Mouse (Mus musculus): ENCODE measurements around the gene AC134908.4. TPM values are rescaled to one million over a fixed set of nuclear protein-coding genes. Genes with fewer than 3 reads are reported as not detected.
"Not testable (repeated sequence)": the region's sequence is repeated elsewhere in the genome, so short reads cannot be mapped to it uniquely, and the experiment has no call there.

AC134908.4 gene
- total and polyA plus RNA-seq, 3 experiments: 1.2 TPM; not detected in 2

- DNase-seq: no peak
These were observed 20.0 kb downstream of the AC134908.4 start for GRCm38 (mm10) chr17:25775318-25776062.

GRCm38 (mm10) chr17:25773549-25774120, 21.8 kb downstream of the AC134908.4 start, which contains the start of gene Narfl:
Gene Narfl, plus strand, starts transcription at chr17:25773776.
- DNase-seq: peak; percentile 97

- DNase-seq: no peak
These were observed 26.1 kb downstream of the AC134908.4 start for GRCm38 (mm10) chr17:25769331-25769730.

GRCm38 (mm10) chr17:25765886-25766285, 29.6 kb downstream of the AC134908.4 start:
- DNase-seq: no peak

GRCm38 (mm10) chr17:25762591-25762990, 32.9 kb downstream of the AC134908.4 start:
- DNase-seq: no peak

- no peak for DNase-seq
These were observed 33.9 kb downstream of the AC134908.4 start for GRCm38 (mm10) chr17:25761561-25761970.

DNA sequence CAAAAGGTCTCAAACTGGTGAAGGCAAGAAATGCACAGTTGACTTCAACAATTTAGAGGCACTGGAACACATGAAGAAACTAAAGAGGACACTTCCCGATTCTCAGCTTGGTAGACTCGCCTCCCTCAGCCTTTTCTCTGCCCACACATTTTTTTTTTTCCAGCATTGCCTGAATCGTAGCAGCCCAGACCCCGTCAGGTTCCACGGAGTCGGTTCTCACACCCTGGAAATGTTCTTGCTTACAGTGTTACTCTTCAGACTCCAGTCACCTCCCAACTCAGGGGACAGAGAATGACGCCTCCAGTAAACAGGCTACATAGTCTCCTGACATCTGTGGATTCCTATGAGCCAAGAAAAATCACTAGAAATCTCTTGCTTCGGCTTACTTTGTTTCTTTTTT, 35.3 kb downstream of the AC134908.4 start:
- DNase-seq: no peak

- no peak for DNase-seq
These were observed 37.8 kb downstream of the AC134908.4 start for GRCm38 (mm10) chr17:25757691-25758090.

DNA sequence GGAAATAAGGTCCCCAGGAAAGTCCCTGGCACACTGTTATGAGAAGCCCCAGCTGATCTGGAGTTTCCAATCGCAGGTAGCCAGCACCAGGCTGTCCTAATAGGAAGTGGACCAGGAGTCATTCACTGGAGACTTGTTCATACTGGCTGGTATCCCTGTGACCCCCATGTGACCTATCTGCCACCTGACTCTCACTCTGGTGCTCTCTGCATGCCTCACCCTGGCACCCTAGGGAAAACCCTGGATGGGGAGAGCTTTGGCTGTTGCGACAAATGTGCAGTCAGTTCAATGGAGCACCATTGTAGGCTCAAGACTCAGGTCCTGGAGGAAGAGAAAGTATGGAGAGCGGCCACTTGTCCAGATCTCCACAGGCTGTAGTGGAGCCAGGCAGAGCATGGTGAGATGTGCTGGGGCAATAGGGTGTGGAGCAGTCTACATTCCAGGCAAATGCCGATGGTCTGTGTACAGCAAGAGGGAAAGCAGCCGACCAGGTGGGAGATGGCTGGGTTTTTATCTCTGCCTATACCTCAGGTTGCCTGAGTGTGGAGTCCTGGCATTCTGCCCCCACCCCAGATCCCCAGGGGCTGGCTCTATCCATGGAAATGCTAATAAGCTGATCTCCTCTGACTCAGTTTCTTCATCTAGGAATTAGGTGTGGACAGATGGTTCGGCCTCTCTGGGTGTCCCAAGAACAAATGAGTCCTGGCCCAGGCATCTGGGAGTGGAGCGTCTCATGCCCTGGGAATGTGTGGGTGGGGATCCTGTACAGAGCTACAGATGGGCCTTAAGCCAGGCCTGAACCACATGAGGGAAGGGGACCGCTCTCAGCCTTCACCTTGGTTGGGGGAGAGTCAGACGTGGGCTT, 38.8 kb downstream of the AC134908.4 start:
- DNase-seq: no peak

DNA sequence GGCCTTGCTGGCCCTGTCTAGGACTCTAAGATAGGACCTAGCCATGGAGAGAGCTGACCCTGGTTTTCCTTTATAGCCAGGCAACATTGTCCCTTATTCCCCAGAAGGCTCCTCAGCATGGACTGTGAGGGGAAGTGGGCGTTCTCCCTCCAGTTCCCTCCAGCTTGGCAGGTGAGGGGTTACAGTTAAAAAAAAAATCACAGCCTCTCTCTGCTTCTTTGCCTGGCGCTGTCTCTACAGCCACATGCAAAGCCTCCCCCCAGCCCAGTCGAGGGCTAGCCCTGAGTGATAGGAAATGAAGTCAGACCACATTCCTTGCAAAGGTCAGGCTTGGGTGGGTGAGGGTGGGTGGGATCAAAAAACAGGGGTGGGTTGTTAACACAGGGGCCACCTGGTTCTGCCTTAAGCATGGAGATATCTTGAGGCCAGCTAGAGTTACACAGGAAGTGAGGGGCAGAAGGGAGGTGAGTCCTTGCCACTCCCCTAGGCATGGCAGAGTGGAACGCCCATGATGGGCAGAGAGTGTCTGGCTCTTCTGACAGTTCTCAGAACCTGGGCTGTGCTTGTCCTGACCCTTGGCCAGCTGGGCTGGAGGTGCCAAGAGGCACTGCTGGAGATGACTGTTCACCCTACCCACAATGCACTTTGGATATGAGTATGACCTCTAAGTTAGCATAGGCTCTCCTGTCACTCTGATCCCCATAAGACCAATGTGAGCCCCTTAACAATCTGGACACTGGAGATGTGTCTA, 39.7 kb downstream of the AC134908.4 start:
- DNase-seq: no peak

DNA sequence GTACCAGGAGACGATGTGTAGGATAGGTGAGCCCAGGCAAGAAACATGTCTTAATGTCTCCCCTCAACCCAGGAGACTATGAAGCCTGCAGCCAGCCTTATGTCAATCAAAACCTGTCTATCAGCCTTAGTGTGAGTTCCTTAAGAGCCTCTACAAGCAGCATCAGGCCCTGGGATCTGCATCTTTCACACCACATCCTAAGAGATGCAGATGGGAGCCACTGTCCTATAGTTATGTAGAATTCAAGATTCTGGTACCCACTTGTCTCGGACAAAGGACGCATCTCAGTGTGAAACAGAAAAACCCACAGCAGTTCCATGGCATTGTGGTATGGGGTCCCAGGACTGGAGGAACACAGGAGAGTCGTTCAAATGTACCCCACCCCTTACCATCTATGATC, 40.4 kb downstream of the AC134908.4 start:
- DNase-seq: no peak

DNA sequence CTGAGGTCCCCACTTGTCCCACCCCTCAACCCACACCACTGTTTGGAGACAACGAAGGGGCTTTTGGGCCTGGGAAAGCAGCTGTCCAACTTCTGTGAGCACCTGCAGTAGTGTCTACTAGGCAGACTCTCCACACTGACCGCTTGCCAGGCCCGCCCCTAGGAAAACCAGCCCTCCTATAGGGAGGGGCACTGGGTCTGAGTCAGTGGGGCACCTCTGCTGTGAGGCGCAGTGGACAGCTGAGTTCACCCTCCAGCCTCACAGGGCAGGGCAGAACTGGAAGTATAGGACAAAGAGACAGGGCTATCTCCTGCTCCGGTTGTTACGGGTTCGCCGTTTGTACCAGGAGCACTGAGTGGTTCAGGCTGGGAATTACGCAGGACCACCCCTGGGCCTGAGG, 41.2 kb downstream of the AC134908.4 start, which contains the start of gene Msln:
Gene Msln, minus strand, starts transcription at position 138 of the 400 bp plus-strand sequence.
- no peak for DNase-seq

- peak; percentile 82 for DNase-seq
These were observed 44.0 kb downstream of the AC134908.4 start for GRCm38 (mm10) chr17:25751446-25751845.

DNA sequence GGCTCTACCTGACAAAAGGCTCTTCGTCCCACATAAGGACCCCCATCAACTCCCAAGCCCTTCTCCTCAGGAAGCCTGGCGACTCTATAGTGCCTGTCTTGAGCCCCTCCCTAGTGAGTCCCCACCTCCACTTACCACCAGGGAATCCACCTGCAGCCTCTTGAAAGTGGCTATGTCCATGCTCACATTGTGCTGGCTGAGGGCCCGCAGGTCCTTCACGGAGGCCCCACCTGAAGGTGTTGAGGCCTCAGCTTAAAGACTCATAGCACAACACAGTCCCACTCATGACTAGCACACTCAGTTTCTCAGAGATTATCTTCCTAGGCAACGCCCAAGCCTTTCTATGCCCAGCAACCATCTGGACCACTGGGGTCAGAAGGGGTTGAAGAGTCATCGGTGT, 46.1 kb downstream of the AC134908.4 start:
- no peak for DNase-seq

GRCm38 (mm10) chr17:25748238-25748637, 47.2 kb downstream of the AC134908.4 start:
- DNase-seq: peak; percentile 62

DNA sequence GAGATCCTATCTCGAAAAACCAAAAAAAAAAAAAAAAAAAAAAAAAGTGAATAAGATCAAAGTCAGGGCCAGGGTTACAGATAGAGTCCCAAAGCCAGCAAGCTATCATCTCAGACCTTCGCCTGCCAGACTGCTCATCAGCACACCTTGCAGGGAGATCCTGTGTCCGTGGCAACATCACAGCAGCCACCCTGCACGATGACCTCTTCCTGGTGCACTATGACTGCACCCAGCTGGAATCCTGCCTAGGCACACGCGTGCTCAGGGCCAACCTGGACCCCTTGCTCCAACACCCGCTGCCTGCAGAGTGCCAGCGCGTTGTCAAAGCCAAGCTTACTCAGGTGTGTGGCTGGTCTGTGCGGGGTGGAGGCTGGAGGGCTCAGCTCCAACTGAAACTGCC, 51.1 kb downstream of the AC134908.4 start:
- DNase-seq: peak; percentile 50

GRCm38 (mm10) chr17:25743831-25744230, 51.6 kb downstream of the AC134908.4 start:
- peak; percentile 84 for DNase-seq

GRCm38 (mm10) chr17:25741471-25741870, 54.0 kb downstream of the AC134908.4 start:
- not testable (repeated sequence) for DNase-seq
